Mouse (Mus musculus) R1 (cell line): ENCODE data around the gene Mgat3.

Source experiments
- DNase-seq: peaks from one replicate; pipeline ENCODE4 v3.0.0-alpha.2; 2018; ENCODE audit warnings: low read depth, low spot score

The Mgat3 gene

GRCm38 (mm10) chr15:80175316-80175715, 1.8 kb downstream of the Mgat3 start:
- no peak for DNase-seq

GRCm38 (mm10) chr15:80175756-80176155, 2.2 kb downstream of the Mgat3 start:
- no peak for DNase-seq

- DNase-seq, result no peak
These were observed 8.0 kb downstream of the Mgat3 start for GRCm38 (mm10) chr15:80181561-80181960.

GRCm38 (mm10) chr15:80182072-80182700, 8.7 kb downstream of the Mgat3 start:
- DNase-seq, result no peak

- no peak for DNase-seq
These were observed 15.4 kb downstream of the Mgat3 start for GRCm38 (mm10) chr15:80188927-80189326.

GRCm38 (mm10) chr15:80190075-80190474, 16.6 kb downstream of the Mgat3 start:
- DNase-seq, result no peak

GRCm38 (mm10) chr15:80191585-80192245, 18.2 kb downstream of the Mgat3 start:
- peak; percentile 56 for DNase-seq

- DNase-seq, result no peak
These were observed 18.7 kb downstream of the Mgat3 start for GRCm38 (mm10) chr15:80192246-80192585.

GRCm38 (mm10) chr15:80192847-80193246, 19.3 kb downstream of the Mgat3 start:
- DNase-seq, result no peak

GRCm38 (mm10) chr15:80199556-80199955, 26.0 kb downstream of the Mgat3 start:
- peak; percentile 73 for DNase-seq

- DNase-seq, result no peak
These were observed 28.7 kb downstream of the Mgat3 start for GRCm38 (mm10) chr15:80202111-80202775.

GRCm38 (mm10) chr15:80203406-80203805, 29.9 kb downstream of the Mgat3 start:
- peak; percentile 72 for DNase-seq

- no peak for DNase-seq
These were observed 32.6 kb downstream of the Mgat3 start for GRCm38 (mm10) chr15:80206057-80206565.

- DNase-seq, result no peak
These were observed 34.9 kb downstream of the Mgat3 start for GRCm38 (mm10) chr15:80208446-80208845.

GRCm38 (mm10) chr15:80213688-80214087, 40.2 kb downstream of the Mgat3 start:
- DNase-seq, result no peak

GRCm38 (mm10) chr15:80215716-80216479, 42.4 kb downstream of the Mgat3 start:
- DNase-seq, result peak; percentile 65

- no peak for DNase-seq
These were observed 42.9 kb downstream of the Mgat3 start for GRCm38 (mm10) chr15:80216480-80216820.

- DNase-seq, result no peak
These were observed 44.0 kb downstream of the Mgat3 start for GRCm38 (mm10) chr15:80217476-80217875.

- peak; percentile 93 for DNase-seq
These were observed 45.7 kb downstream of the Mgat3 start for GRCm38 (mm10) chr15:80219211-80219610.

- DNase-seq, result peak; percentile 90
These were observed 46.5 kb downstream of the Mgat3 start for GRCm38 (mm10) chr15:80219705-80220657.

- peak; percentile 68 for DNase-seq
These were observed 47.5 kb downstream of the Mgat3 start for GRCm38 (mm10) chr15:80221031-80221430.
